Mouse (Mus musculus) layer of hippocampus, postnatal 25 days (tissue): ENCODE measurements at regions not wholly inside any gene's neighbourhood (a gene's known extent, or its start where the extent isn't known, plus 50 kb on each side); places are given as distances from the start of the nearest gene placed in this dataset.

Experiments
- DNase-seq, 2 experiments: peaks; one replicate each; pipeline ENCODE4 v3.0.0; 2022; ENCODE audit warnings: mixed read lengths in 2 of 2, low spot score in 1 of 2; ENCODE audit errors: extremely low spot score in 1 of 2

DNA sequence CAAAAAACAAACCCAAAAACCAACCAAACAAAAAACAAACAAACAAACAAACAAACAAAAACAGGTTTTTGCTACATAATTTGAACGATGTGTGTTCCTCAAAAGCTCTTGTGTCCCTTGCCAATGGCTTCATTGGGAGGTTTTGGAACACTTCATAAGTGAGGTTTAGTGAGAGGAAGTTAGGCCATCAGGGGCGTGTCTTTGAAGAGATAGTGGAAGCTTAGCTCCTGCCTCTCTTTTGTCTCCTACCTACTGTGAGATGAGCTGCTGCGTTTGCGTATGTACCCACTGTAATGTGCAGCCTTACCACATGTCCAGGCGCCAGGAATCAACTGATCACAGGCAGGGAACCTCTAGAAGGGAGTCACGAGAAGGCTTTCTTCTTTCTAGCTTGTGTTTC, 107.3 kb upstream of the Slc4a7 start:
- no peak for DNase-seq

DNA sequence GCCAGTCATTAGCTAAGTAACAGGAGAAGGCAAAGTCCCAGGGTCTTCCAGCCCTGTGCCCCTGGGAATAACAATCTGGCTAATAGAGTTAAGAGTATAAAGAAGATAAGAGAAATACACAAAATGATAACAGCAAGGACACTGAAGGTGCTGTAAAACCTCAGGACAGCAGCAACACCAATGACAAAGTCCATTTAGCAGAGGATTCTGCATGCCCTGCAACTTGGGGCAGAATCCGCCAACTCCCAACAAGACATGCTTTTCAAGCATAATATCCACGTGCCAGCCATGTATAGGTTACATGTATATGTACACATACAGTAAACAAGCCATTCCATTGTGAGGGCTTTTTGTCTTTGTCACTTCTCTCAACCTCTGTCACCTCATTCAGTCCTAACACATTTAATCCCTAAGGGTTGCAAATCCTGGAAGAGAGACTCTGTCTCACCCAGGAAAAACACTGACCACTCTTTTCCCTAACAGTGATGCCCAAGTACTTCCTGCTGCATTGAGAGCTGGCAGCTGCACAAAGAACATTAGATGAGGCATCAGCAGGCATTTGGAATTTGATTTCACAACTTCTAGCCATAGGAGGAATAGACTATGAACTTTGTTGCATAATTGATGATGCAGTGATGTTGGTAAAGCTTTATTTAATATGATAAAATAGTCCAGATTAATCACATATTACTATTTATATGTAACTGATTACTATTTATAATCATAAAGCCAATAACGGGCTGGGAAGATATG, 105.8 kb upstream of the Slc4a7 start:
- DNase-seq, result no peak

DNA sequence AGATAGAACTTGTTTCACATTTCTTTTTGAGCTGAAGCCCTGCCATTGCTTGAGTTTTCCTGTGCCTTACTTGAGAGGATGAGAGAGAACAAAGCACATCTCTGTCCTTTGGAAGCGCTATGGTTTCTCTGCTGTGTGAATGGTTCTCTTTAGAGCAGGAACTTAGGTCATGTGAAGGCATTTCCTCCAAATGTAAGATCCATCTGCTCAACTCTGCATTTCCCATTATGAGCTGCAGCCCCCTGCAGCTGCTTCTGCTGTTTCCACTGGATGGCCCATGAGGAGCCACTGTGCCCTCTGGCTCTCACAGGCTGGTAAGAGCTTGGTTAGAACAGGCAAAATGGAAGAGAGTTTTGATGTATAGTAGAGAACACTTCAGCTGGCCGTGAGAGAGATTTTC, 102.5 kb upstream of the Slc4a7 start:
- DNase-seq, result no peak

GRCm38 (mm10) chr14:14599990-14600389, 102.1 kb upstream of the Slc4a7 start:
- no peak for DNase-seq

- DNase-seq, result no peak
Measured at GRCm38 (mm10) chr14:14603439-14603838, 98.6 kb upstream of the Slc4a7 start.

DNA sequence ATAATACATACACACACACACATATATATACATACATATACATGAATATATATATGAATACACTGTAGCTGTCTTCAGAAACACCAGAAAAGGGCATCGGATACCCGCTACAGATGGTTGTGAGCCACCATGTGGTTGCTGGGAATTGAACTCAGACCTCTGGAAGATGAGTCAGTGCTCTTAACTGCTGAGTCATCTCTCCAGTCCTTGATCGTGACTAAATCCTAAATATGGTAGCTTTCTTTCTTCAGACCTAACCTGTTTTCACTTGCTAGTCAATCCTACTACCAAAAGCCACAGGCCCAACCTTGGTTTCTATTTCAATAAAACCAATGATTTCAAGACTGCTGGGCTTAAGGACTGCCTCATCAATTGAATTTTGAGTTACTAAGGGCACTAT, 95.0 kb upstream of the Slc4a7 start:
- DNase-seq, result no peak

DNA sequence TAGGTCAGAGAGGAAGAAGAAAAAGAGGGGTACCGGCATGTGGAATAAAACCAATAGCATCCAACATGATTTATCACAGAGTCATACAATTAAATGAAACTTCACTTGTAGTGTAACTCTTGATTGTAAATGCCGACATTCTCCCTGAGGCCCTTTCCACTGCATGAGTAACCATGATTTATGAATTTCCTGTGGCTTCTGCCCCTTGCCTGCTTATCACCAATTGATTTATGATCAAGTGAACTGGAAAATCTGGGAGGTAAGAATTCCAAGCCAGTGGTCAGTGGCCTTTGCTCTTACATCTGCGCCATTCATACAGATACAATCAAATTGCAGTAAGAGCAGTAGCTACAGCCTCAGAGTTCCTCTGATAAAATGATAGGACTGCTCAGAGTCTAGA, 89.8 kb upstream of the Slc4a7 start:
- no peak for DNase-seq

DNA sequence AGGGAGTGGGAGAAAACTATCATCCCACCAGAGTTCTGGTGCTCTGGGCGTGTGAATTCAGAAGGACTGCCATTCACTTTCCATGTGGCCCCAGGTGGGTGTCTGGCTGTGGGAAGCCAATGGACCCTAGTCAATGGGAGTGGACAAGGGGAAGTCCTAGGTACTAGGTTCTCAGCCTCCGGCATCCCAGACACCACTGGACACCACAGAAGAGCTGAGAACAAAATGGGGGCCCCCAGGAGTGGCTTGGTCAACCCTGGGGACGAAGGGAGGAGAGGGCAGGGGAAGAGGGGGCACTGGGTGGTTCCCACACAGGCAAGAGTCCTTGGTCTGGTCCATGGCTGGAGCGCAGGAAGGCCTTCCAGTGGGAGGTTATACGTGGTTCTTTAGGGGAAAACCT, 81.8 kb upstream of the Slc4a7 start:
- no peak for DNase-seq

- DNase-seq, result no peak
Measured at GRCm38 (mm10) chr14:14628673-14629072, 73.4 kb upstream of the Slc4a7 start.

DNA sequence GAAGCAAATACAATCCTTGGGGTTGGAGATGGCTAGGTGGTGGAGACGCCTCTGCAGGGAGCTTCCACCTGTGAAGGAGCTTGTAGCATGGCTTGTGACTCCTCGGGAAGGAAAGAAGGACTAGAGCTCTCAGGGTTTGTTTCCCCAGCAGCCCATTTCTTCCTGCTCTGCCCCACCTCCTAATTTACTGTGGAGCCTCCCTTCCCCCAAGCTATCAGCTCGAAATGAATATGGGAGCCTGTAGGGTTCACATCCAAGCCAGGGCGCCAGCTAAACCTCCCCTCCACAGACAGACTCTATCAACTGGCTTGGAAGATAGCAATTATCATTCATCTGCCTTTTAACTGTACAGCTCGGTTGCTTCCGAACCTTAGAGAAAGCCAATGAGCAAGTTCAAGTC, 70.3 kb upstream of the Slc4a7 start:
- no peak for DNase-seq

GRCm38 (mm10) chr14:14632471-14632870, 69.6 kb upstream of the Slc4a7 start:
- no peak for DNase-seq

DNA sequence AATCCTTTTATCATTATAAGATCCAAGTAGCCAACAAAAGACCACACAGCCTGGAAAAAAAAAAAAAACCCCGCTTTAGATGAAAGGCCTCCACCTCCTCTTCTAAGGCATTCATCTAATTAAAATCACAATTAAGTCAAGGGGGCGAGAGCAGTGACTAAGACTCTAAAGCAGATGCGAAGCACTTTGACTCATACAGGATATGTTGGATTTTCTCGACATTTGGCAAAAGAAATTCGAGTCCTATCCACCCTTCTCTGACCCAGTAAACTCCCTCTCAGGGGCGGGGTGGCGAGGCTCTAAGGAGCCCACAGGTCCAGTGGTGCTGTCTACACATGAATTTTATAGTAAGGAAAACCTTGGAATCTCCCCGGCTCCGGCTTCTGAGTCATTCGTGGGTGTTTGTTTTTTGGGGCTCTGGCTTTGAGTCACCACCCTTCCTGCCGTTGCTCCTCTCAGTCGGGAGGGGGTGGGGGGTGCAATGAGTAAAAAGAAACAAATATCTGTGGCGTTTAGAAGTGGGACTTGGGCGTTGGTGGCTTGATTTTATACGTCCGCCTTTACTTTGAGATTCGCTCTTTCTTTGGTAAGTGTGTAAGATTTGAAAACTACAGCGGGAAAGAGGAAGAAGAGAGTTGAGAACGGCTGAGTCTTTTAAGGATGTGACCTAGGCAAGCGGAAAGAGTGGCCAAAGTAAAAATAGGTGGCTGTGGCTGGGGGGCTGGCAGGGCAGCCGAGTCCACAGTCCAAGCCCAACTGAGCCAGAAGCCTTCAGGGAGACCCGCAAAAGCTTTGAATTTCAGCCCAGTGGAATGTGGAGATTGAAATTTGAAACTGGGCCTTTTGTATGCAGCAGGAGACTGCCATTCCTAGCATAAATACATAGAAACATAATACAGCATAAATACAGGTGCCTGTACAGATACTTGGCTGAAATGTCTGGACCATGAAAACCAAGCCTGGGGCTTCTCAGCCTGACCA, 68.8 kb upstream of the Slc4a7 start:
- peak in 1 of 2 experiments; percentile 26 for DNase-seq

DNA sequence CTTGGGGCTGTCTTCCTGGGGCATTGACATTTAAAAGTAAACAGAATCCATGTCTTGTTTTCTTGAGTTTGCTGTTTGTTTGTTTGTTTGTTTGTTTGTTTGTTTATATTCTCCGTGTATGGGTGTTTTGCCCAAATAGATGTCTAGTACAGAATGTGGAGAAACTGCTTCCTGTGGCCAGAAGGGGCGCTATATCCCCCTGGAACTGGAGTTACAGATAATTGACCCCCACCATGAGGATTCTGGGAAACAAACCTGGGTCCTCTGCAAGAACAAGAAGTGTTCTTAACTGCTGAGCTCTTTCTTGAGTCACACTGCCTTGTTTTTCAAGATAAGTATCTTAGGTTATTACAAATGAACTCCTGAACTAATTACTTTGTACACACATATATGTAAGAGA, 68.1 kb upstream of the Slc4a7 start:
- DNase-seq, result no peak

DNA sequence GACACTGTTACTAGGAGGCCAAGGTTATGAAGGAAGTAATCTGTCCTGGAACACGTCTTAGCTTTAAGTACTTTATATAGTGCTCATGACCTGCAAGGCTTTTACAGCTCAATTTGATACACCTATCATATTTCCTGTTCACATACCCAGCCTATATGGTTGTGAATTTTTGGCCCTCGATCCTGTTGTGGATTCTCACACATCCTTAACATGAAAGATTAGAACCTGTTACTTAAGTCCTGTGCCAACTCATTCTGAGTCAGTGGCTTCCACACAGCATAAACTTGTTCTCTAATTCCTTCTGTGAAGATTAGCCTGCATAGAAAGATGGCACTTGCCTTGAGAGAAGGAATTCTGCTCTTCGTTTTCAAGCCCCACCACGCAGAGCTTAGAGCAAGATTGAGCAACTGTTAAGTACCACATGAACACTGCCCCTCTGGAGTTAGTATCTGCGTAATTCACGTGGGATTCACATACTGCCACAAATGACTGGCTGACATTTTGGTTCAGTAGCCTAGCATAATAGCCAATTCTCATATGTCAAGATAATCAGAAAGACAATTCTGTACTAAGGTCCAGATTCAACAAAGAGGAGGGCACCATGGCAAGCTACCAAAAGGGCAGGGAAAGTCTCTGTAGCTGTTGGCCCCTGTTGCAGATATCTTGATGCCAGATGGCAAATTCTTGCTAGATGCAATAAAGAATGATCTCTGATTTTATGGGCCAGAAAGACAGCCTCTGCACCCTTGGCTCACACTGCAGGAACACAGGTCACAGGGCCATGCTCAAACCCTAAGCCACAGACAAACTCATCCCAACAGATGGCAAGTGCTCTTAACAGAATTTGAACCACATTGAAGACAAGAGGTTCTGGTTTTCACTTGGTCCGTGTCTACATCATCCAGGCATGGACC, 62.7 kb upstream of the Slc4a7 start:
- DNase-seq, result no peak

DNA sequence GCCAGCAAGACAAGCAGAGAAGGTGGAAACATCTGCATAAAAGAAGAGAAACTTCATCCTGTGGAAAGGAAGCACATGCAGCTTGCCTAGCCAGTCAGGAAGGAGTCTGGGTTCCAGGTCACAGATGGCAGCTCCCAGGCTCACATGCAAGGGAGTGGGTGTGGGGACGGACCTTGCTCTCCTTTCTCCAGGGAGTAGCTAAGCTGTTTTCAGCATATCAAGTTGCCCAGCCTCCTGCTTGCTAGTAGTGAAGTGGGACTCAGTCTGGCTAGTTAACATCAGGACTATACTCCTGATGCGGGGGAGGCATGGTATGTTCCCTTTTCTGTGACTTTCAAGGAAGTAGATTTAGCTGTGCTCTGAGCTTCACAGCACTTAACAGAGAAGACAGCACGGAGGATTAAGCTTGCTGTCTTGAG, 62.0 kb upstream of the Slc4a7 start:
- DNase-seq, result no peak

GRCm38 (mm10) chr14:14640557-14640956, 61.5 kb upstream of the Slc4a7 start:
- no peak for DNase-seq

- no peak for DNase-seq
Measured at GRCm38 (mm10) chr14:14643533-14643932, 58.5 kb upstream of the Slc4a7 start.

DNA sequence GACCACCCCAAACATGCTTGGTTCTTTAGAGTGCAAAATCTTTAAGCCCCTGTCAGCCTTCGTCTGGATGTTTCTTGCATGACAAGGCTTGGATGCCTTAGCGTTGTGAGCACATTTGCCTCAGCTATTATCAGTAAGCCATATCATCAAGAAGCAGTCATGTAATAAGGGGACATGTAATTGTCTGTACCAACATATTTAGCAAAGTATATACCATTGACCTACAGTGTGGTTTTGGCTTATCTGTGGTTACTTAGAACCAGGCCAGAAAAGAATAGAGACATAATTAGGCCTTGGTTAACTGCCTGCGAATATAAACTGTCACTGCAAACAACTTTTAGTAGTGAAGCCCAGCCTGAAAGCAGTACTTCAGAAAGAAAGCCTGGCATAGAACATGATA, 57.0 kb upstream of the Slc4a7 start:
- DNase-seq, result no peak
